Mouse (Mus musculus) C2C12 (cell line): ENCODE data around the gene AI481877. TPM values are rescaled to one million over a fixed set of nuclear protein-coding genes. Genes with fewer than 3 reads are reported as not detected.

Source experiments
- H3K27me3 ChIP-seq: one replicate; pipeline ENCODE4 v1.6.1; 2011; ENCODE audit not compliant: control insufficient read depth, insufficient read depth, insufficient read length
- H3K36me3 ChIP-seq: one replicate; pipeline ENCODE4 v1.6.1; 2011; ENCODE audit not compliant: control insufficient read depth, insufficient read depth
- H3K4me3 ChIP-seq: one replicate; pipeline ENCODE4 v1.5.1; 2011; ENCODE audit warnings: mild to moderate bottlenecking, control low read depth; ENCODE audit not compliant: poor library complexity, insufficient read depth, severe bottlenecking
- H3K79me2 ChIP-seq: one replicate; pipeline ENCODE4 v1.6.1; 2011; ENCODE audit not compliant: control insufficient read depth, insufficient read depth
- H3K79me3 ChIP-seq: one replicate; pipeline ENCODE4 v1.6.1; 2011; ENCODE audit warnings: low read depth, control low read depth
- H3ac ChIP-seq: one replicate; pipeline ENCODE3; 2011; ENCODE audit warnings: low read depth; ENCODE audit not compliant: control insufficient read depth, insufficient read length
- CEBPB ChIP-seq: IDR thresholded peaks from one replicate; pipeline ENCODE4 v1.6.1; 2011; ENCODE audit warnings: low read depth, mild to moderate bottlenecking, control low read depth, moderate library complexity
- CTCF ChIP-seq: IDR thresholded peaks from one replicate; pipeline ENCODE4 v1.5.1; 2011; ENCODE audit not compliant: control insufficient read depth, insufficient read depth, insufficient read length
- FOSL1 ChIP-seq: IDR thresholded peaks from one replicate; pipeline ENCODE4 v1.8.0; 2011; ENCODE audit warnings: mild to moderate bottlenecking, low read length; ENCODE audit not compliant: poor library complexity, insufficient read depth, severe bottlenecking
- MAX ChIP-seq: IDR thresholded peaks from one replicate; pipeline ENCODE4 v1.6.1; 2011; ENCODE audit warnings: mild to moderate bottlenecking, control low read depth
- MYOD1 ChIP-seq: IDR thresholded peaks from one replicate; pipeline ENCODE4 v1.6.1; 2011; ENCODE audit warnings: low read depth; ENCODE audit not compliant: control insufficient read depth, insufficient read length
- MYOG ChIP-seq: IDR thresholded peaks from one replicate; pipeline ENCODE4 v1.6.1; 2011; ENCODE audit not compliant: control insufficient read depth, insufficient read length; ENCODE audit errors: extremely low read depth
- USF1 ChIP-seq: IDR thresholded peaks from one replicate; pipeline ENCODE4 v1.6.1; 2011; ENCODE audit warnings: low read depth, mild to moderate bottlenecking, control low read depth, moderate library complexity
- polyA plus RNA-seq: library from polyadenylated mRNA; unstranded; fragments of >200 nt; fragmentation: generic; extraction: Trizol; gene quantifications from one replicate; pipeline ENCODE4 v1.2.1, GENCODE M21; 2012; ENCODE audit warnings: missing spikeins

The AI481877 gene
- polyA plus RNA-seq, 1 experiment: not detected

GRCm38 (mm10) chr4:59047222-59047621 is 91.6 kb downstream of the AI481877 start:
- no peaks in the 10 kb centered on the region for H3K79me3 ChIP-seq
- H3K79me2 ChIP-seq: no peaks in the 10 kb centered on the region
- H3ac ChIP-seq: no peak overlapping the region
- no peaks in the 10 kb centered on the region for H3K27me3 ChIP-seq
- H3K4me3 ChIP-seq: no peak overlapping the region
- peaks cover 9% of the 10 kb centered on the region for H3K36me3 ChIP-seq
- no peak for TF ChIP-seq CEBPB
- TF ChIP-seq MYOD1: no peak
- TF ChIP-seq USF1: no peak
- TF ChIP-seq MAX: no peak
- no peak for TF ChIP-seq MYOG
- TF ChIP-seq CTCF: no peak
- no peak for TF ChIP-seq FOSL1

- TF ChIP-seq MYOG (no peak), USF1 (no peak), CTCF (no peak), MAX (no peak), MYOD1 (no peak), CEBPB (no peak), FOSL1 (no peak)
- peaks cover 6% of the 10 kb centered on the region for H3K79me2 ChIP-seq
- H3K36me3 ChIP-seq: peaks cover 42% of the 10 kb centered on the region
- H3ac ChIP-seq: no peak overlapping the region
- H3K4me3 ChIP-seq: no peak overlapping the region
- no peaks in the 10 kb centered on the region for H3K27me3 ChIP-seq
- peaks cover 3% of the 10 kb centered on the region for H3K79me3 ChIP-seq
These were observed 94.9 kb downstream of the AI481877 start for GRCm38 (mm10) chr4:59043891-59044290.

DNA sequence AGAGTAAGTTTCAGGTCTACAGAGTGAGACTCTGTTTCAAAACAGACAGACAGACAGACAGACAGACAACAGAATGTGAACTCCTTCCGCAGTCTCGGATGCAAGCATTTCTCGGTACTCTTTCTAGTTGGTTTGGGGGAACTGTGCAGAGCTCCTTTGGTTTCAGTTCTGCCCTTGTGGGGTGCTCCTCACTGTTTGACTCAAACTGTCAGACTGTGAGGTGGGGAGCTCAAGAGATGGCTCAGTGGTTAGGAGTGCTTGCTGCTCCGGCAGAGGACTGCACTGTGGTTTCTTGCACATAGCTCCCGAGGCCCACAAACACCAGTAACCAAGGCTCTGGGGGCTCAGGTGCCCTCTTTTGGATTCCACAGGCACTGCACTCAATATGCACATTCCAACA is 95.7 kb downstream of the AI481877 start:
- no peak for TF ChIP-seq CEBPB
- TF ChIP-seq MYOD1: no peak
- no peak for TF ChIP-seq MYOG
- no peak for TF ChIP-seq MAX
- TF ChIP-seq CTCF: no peak
- no peak for TF ChIP-seq FOSL1
- TF ChIP-seq USF1: no peak
- Histone ChIP-seq H3ac (no peak overlapping the region), H3K4me3 (no peak overlapping the region), H3K36me3 (peaks cover 48% of the 10 kb centered on the region), H3K79me2 (peaks cover 14% of the 10 kb centered on the region), H3K27me3 (no peaks in the 10 kb centered on the region), H3K79me3 (peaks cover 9% of the 10 kb centered on the region)

DNA sequence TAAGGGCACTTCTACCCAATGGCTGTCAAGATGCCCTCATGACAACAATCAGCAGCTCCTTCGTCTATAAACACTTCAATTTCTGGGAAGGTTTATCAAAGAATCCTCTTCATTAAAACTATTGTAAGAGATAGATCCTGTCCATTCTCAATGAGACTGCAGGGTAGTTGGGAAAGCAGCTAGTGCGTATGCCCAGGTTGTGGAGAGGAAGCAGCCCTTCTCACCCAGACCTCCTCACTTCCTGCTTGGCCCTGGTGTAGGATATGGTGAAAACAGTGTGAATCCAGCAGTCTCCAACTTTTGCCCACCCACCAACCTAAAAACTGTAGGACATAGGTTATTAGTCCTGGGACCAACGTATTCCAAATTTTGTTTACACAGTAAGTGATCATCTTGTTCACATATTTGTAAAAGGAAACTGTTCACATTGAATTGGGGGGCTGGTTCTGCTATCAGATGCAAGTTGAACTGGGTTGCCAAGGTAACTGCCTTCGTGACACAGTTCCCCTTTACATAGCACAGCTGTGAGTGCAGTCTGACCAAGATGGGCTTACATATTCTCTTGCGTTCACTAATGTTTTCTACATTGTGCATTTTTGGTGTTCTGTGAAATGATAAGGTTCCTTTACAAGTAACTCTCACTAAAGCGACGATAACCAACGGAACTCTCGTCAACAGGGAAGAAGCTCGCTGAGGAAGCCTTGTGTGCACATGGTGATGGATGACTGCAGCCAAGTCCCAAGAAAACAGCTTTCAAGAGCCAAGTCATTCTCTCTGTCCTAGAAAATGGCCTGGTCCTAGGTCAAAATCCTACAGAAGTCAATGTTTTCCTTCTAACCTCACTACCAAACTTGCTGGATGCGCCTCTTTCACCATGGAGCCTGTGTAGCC is 98.1 kb downstream of the AI481877 start:
- Histone ChIP-seq H3K36me3 (peaks cover 52% of the 10 kb centered on the region), H3K79me3 (peaks cover 24% of the 10 kb centered on the region), H3K27me3 (no peaks in the 10 kb centered on the region), H3K79me2 (peaks cover 38% of the 10 kb centered on the region), H3ac (no peak overlapping the region), H3K4me3 (no peak overlapping the region)
- TF ChIP-seq FOSL1 (no peak), MAX (no peak), USF1 (no peak), MYOG (no peak), MYOD1 (no peak), CTCF (no peak), CEBPB (no peak)

- Histone ChIP-seq H3K79me3 (peaks cover 25% of the 10 kb centered on the region), H3K4me3 (no peak overlapping the region), H3K36me3 (peaks cover 45% of the 10 kb centered on the region), H3K27me3 (no peaks in the 10 kb centered on the region), H3K79me2 (peaks cover 42% of the 10 kb centered on the region), H3ac (no peak overlapping the region)
- no peak for TF ChIP-seq CEBPB
- no peak for TF ChIP-seq MYOD1
- TF ChIP-seq CTCF: no peak
These were observed 101.3 kb downstream of the AI481877 start for GRCm38 (mm10) chr4:59037525-59037924.

GRCm38 (mm10) chr4:59036490-59037127 is 102.2 kb downstream of the AI481877 start:
- peak overlapping the region; percentile 68 for H3K4me3 ChIP-seq
- peaks cover 36% of the 10 kb centered on the region for H3K36me3 ChIP-seq
- peak; percentile 68 for TF ChIP-seq CTCF
- no peak for TF ChIP-seq USF1
- peak overlapping the region; percentile 9 for H3ac ChIP-seq
- peaks cover 42% of the 10 kb centered on the region for H3K79me2 ChIP-seq
- H3K79me3 ChIP-seq: peaks cover 25% of the 10 kb centered on the region
- H3K27me3 ChIP-seq: no peaks in the 10 kb centered on the region
